Mouse (Mus musculus) lung, embryonic 14.5 days (tissue): ENCODE data around the gene Prickle1. TPM values are rescaled to one million over a fixed set of nuclear protein-coding genes. Genes with fewer than 3 reads are reported as not detected.

ENCODE experiments used
- ATAC-seq: fragments of 200-750 bp; cut with Nextera tagmentation; 2 replicates; pipeline ENCODE4 v1.8.0; 2017; ENCODE audit warnings: mild to moderate bottlenecking, moderate TSS enrichment, moderate library complexity; ENCODE audit not compliant: insufficient read depth
- DNase-seq: peaks from one replicate; pipeline ENCODE4 v3.0.0-alpha.2; 2015
- H3K27ac ChIP-seq: fragments of 300-500 bp; sonication (generic); 2 replicates; pipeline ENCODE4 v1.5.1; 2014; ENCODE audit warnings: low read depth, mild to moderate bottlenecking, moderate library complexity
- H3K27me3 ChIP-seq: fragments of 300-500 bp; sonication (generic); 2 replicates; pipeline ENCODE4 v1.6.1; 2014; ENCODE audit warnings: low read length, control low read depth; ENCODE audit not compliant: insufficient read depth
- H3K36me3 ChIP-seq: fragments of 300-500 bp; sonication (generic); 2 replicates; pipeline ENCODE4 v1.6.1; 2014; ENCODE audit warnings: control low read depth; ENCODE audit not compliant: insufficient read depth
- H3K4me1 ChIP-seq: fragments of 300-500 bp; sonication (generic); 2 replicates; pipeline ENCODE4 v1.6.1; 2014; ENCODE audit warnings: antibody characterized with exemption, control low read depth; ENCODE audit not compliant: insufficient read depth
- H3K4me2 ChIP-seq: fragments of 300-500 bp; sonication (generic); 2 replicates; pipeline ENCODE4 v1.6.1; 2014; ENCODE audit warnings: mild to moderate bottlenecking
- H3K4me3 ChIP-seq: fragments of 300-500 bp; sonication (generic); 2 replicates; pipeline ENCODE4 v1.5.1; 2014; ENCODE audit warnings: low read depth, low read length
- H3K9ac ChIP-seq: fragments of 300-500 bp; sonication (generic); 2 replicates; pipeline ENCODE4 v1.6.1; 2014
- H3K9me3 ChIP-seq: fragments of 300-500 bp; sonication (generic); 2 replicates; pipeline ENCODE4 v1.6.1; 2016; ENCODE audit warnings: low read depth, low read length, control low read depth
- CTCF ChIP-seq: IDR thresholded peaks from 2 replicates; pipeline ENCODE4 v1.5.1; 2016; ENCODE audit warnings: antibody characterized with exemption, low read depth
- WGBS: fragments of 180-500 bp; shearing (Covaris S2); extraction: QIAGEN DNeasy Blood & Tissue Kit; methylation state at CpG from one replicate; pipeline ENCODE4 v1.1.7; 2014; 5-methylcytosine and 5-hydroxymethylcytosine counted together
- polyA plus RNA-seq: library from polyadenylated mRNA; unstranded; fragments of >200 nt; fragmentation: Nextera tagmentation; extraction: Ambion mirVana; gene quantifications from 2 replicates; pipeline ENCODE4 v1.2.1, GENCODE M21; 2014

Gene Prickle1
- polyA plus RNA-seq, 1 experiment from 2014 or later = 22.7 TPM

DNA sequence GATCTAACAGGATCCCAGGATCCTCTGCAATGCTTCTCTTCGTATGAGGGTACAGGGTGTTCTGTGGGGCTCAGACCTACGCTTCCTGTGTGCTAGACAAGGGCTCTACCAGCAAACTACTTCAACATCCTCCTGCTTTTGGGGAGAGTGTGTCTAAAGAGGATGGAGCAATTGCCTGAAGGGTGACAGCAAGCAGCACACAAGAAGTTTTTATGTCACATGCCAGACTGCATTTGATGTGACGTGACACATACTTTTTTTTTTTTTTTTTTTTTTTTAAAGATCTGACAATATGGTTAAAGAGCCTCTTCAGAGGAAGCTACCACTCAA, 65.0 kb downstream of the Prickle1 start:
- no peak for DNase-seq
- no peak overlapping the region for H3K9ac ChIP-seq
- no peaks in the 10 kb centered on the region for H3K36me3 ChIP-seq
- H3K4me2 ChIP-seq = no peak overlapping the region
- H3K4me1 ChIP-seq = peaks cover 14% of the 10 kb centered on the region; the same call in 1 of the 2 replicates
- WGBS = 46% methylated on average over 3 of the region's 3 CpGs
- peak overlapping the region; percentile 30; the same call in 1 of the 2 replicates for H3K27ac ChIP-seq
- H3K27me3 ChIP-seq = no peaks in the 10 kb centered on the region
- no peak for TF ChIP-seq CTCF
- no peak for ATAC-seq
- H3K4me3 ChIP-seq = no peak overlapping the region
- no peaks in the 10 kb centered on the region for H3K9me3 ChIP-seq

DNA sequence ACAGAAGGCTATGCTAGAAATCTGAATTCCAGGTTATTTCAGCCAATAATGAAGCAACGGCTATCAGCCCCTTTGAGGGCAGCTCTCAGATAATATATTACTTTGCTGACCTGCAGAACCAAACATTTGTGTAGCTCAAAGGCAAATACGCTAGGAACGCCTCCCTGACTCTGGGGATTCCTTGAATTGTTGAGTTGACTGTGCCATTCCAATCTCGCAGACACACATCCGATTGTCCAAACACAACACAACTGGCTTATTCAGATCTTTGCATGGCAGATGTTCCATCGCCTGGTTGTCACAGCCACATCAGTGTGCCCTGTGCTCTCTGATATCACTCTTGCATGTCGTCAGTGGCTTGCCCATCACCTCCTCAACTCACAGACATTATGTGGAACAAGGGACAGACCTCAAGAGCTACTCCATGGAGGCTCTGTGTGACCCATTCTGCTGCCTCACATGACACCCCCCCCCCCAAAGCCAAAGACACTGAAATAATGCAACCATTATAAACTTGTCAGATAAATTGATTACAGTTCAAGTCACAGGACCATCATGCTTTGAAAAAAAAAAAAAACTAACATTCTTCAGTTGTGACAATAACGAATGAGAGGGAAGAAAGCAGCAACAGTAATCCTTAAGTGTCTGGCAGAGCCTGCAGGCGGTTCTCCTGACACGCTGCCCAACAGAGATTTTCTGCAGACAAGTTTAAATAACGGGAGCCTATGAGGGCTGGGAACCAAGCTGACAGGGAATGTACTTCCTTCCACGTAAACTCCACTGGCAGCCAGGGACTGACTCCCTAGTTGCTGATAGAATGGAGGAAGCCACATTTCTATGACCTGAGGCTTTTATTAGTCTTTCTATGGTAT, 65.6 kb downstream of the Prickle1 start:
- 10% methylated on average over 12 of the region's 12 CpGs for WGBS
- no peaks in the 10 kb centered on the region for H3K9me3 ChIP-seq
- H3K27ac ChIP-seq = peak overlapping the region; percentile 30; the same call in 1 of the 2 replicates
- ATAC-seq (peak; percentile 44), DNase-seq (peak; percentile 77)
- no peak overlapping the region for H3K9ac ChIP-seq
- no peaks in the 10 kb centered on the region for H3K36me3 ChIP-seq
- no peaks in the 10 kb centered on the region for H3K27me3 ChIP-seq
- no peak overlapping the region for H3K4me2 ChIP-seq
- no peak for TF ChIP-seq CTCF
- peaks cover 14% of the 10 kb centered on the region; the same call in 1 of the 2 replicates for H3K4me1 ChIP-seq
- H3K4me3 ChIP-seq = no peak overlapping the region

DNA sequence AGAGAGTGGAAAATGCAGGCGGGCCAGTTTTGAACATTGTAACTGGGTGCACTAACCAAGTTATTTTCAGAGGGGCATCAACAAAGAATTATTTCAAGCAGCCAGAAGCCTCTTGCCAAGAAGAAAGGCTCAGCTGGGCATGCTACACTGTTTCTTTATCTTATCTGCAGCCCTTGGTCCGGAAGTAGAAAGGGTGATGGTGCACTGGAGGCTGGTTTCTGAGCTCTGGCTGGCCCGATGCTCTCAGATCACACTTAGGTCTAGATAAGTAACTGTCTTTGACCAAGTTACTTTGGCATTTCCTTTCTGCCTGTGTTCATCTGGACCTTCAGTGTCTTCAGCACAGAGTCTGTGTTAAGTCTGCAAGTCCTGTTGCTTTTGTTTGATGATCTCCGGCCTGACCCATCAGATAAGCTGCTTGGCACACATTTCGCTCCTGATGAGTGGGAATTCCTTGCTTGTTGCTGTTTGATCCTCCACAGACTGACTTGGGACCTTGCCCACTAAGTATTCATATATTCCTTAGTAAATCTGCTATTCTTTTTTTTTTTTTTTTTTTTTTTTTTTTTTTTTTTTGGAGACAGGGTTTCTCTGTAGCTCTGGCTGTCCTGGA, 70.3 kb downstream of the Prickle1 start:
- peak overlapping the region; percentile 34; the same call in 1 of the 2 replicates for H3K27ac ChIP-seq
- H3K4me3 ChIP-seq = no peak overlapping the region
- ATAC-seq (0 out of 2 replicates have a peak, but pooled peaks have one; percentile 19), DNase-seq (peak; percentile 66)
- H3K27me3 ChIP-seq = no peaks in the 10 kb centered on the region
- WGBS = 46% methylated on average over 5 of the region's 5 CpGs
- H3K9me3 ChIP-seq = no peaks in the 10 kb centered on the region
- no peak overlapping the region for H3K9ac ChIP-seq
- H3K4me2 ChIP-seq = no peak overlapping the region
- no peak for TF ChIP-seq CTCF
- no peaks in the 10 kb centered on the region for H3K36me3 ChIP-seq
- peaks cover 24% of the 10 kb centered on the region for H3K4me1 ChIP-seq

DNA sequence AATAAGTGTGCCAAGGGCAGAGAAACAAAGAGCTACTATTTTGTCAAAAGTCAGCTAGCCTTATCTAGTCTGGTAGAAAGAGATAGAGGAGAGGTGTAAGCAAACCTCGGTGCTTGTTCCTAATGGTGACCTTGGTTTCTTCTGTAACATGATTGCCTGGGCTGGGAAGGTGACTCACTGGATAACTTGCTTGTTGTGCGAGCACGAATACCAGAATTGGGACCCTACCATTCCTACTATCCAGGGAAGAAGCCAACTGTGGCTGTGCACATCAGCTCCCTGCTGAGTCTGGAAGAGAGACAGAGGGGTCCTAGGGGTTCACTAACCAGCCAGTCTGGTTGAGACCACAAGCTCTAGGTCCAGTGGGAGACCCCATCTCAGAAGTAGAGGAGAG, 73.9 kb downstream of the Prickle1 start:
- Histone ChIP-seq H3K27ac (no peak overlapping the region), H3K9me3 (no peaks in the 10 kb centered on the region), H3K9ac (no peak overlapping the region), H3K4me3 (no peak overlapping the region), H3K27me3 (no peaks in the 10 kb centered on the region), H3K4me1 (peaks cover 18% of the 10 kb centered on the region), H3K4me2 (no peak overlapping the region), H3K36me3 (no peaks in the 10 kb centered on the region)
- ATAC-seq = no peak
- TF ChIP-seq CTCF = no peak
- WGBS = 31% methylated on average over 3 of the region's 3 CpGs
- DNase-seq = no peak

DNA sequence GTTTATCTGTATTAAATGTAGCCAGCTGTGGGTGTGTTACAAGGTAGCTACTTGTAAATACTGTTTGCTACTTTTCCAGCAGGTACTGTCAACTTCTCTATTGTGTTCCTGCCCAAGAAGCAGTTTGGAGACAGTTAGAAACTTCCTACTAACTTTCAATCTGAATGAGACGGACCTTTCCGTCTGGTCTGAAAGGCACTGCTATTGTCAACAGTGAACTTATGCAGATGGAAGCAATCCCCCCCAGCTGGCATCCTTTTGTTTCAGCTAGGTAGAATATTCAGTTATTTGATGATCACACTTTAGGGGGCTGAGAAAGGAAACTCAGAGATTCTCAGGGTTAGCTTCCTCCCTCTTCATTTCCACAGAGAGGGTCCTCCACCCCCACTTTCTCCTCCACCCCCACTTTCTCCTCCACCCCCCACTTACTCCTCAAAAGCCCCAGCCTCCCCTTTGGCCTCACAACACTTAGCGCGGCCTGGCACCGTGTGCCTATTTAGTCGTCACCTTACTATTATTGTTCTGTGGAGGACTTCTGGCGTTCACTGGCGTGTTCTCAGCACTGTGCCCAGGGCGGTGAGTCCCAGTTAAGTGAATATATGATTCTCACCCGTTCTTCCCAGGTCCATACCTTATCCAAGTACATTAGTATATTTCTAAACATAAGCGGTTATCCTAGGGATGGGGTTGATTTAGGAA, 74.5 kb downstream of the Prickle1 start:
- no peak overlapping the region for H3K4me3 ChIP-seq
- no peaks in the 10 kb centered on the region for H3K9me3 ChIP-seq
- TF ChIP-seq CTCF = no peak
- H3K27ac ChIP-seq = no peak overlapping the region
- no peak for DNase-seq
- peaks cover 18% of the 10 kb centered on the region for H3K4me1 ChIP-seq
- WGBS = 49% methylated on average over 11 of the region's 11 CpGs
- H3K27me3 ChIP-seq = no peaks in the 10 kb centered on the region
- no peaks in the 10 kb centered on the region for H3K36me3 ChIP-seq
- H3K4me2 ChIP-seq = no peak overlapping the region
- H3K9ac ChIP-seq = no peak overlapping the region
- no peak for ATAC-seq

DNA sequence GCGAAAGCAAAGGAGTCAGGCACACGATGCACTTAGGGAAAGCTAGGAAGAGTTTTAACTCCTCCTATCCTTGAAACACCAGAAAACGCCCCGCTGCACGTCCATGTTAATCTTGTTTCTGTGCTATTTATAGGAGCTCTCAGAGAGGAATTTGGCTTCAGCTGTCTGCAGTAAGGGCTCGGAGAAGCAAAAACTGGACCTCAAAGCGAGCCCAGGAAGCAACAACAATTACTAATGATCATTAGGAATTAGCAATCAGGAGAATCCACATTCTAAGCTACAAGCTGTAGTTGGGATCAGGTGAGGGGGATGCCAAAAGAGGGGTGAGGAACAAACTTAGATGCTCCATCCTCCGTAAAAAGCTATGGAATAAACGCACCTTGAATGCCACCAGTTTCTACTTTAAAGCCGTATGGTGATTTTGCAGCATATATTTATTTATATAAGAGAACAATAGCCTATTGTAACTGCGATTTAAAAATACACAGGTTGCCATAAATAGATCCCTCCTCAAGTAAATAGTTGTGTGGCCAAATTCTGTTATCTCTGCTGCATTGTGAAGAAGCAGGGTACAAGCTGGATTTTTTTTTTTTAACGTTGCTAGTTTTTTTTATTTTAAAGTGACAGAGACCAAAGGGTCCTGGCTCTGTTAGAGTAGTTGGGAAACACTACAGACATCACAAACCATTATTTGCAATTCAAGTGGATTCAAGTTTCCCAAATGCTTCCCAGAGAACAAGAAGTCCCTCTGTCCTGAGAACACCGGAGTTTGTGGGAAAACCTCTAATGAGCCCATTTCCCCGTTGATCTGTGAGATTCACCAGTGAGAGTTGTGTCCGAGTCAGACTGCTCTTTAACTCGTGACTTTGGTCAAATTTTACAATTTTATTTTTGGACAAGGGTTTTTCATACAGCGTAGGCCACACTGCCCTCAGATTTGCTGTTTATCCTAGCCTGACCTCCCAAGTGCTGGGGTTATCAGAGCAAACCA, 75.6 kb downstream of the Prickle1 start:
- H3K27me3 ChIP-seq = no peaks in the 10 kb centered on the region
- no peak for TF ChIP-seq CTCF
- WGBS = 5% methylated on average over 17 of the region's 17 CpGs
- H3K4me1 ChIP-seq = peaks cover 18% of the 10 kb centered on the region
- H3K9me3 ChIP-seq = no peaks in the 10 kb centered on the region
- peak overlapping the region; percentile 74 for H3K9ac ChIP-seq
- peak overlapping the region; percentile 94 for H3K27ac ChIP-seq
- peak overlapping the region; percentile 94 for H3K4me2 ChIP-seq
- ATAC-seq (no peak), DNase-seq (peak; percentile 86)
- no peaks in the 10 kb centered on the region for H3K36me3 ChIP-seq
- peak overlapping the region; percentile 73 for H3K4me3 ChIP-seq
